1 mouse cellular context compared by ENCODE assay signal in the genomic region with DNA sequence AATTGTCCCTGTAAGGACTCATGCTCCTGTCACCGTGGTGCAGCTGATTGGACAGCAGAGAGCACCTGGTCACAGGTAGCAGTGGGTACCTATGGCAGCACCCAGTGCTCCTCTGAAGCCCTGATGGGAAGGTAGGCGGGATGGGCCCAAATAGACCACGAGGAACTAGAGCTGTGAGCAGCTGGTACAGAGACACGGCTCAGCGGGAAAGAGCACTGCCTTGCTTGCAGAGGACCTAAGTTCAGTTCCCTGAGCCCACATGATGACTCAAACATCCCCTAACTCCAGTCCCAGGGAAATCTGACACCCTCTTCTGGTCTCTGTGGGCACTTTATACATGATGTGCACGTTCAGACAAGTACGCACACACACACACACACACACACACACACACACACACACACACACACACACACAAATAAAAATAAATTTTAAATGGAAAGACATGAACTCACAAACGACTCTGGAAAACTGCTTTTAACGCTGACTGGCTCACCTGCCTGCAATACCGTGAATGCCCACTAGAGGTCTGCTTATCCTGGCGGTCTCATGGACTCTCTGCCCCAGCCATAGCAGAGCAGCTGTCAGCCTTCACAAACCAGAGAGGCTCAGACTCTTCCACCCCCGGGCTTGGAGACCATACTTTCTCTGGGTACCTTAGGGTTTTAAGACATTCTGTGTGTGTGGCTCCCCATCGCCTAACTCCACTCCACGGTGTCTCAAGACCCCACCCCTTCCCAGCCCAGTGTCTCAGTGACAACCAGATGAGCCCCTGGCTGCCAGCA.
A peak's percentile ranks its signal among the peaks of the same experiment; 100 is the strongest.
TF ChIP-seq lines count a peak whose summit lies in the region.

No protein-coding gene starts in this region.

TF ChIP-seq in CH12.LX, 34 proteins besides CTCF, POLR2A, EP300 and RAD21:
- TF ChIP-seq POLR2AphosphoS2 (IDR thresholded peaks at IDR 0.05; ENCODE audit: low read depth, low read length), result no peak
- TF ChIP-seq MXI1 (IDR thresholded peaks at IDR 0.05; ENCODE audit: low read depth, low read length), result no peak; the same call in none of the 2 replicates
- no peak for TF ChIP-seq RCOR1 (conservative IDR thresholded peaks at IDR 0.05; ENCODE audit: low read depth, low read length)
- no peak for TF ChIP-seq ZC3H11A (IDR thresholded peaks at IDR 0.05; ENCODE audit: low read depth, low read length)
- TF ChIP-seq JUN (IDR thresholded peaks at IDR 0.05; ENCODE audit: insufficient read depth, low read depth, low read length), result no peak
- TF ChIP-seq CHD2 (IDR thresholded peaks at IDR 0.05; ENCODE audit: low read length), result no peak
- TF ChIP-seq MYC (IDR thresholded peaks at IDR 0.05; ENCODE audit: low read depth, low read length), result 0 out of 2 replicates have a peak, but pooled peaks have one; percentile 61
- no peak for TF ChIP-seq ELF1 (IDR thresholded peaks at IDR 0.05; ENCODE audit: low read depth, low read length)
- TF ChIP-seq PAX5 (IDR thresholded peaks at IDR 0.05; ENCODE audit: low read length), result no peak
- TF ChIP-seq E2F4 (IDR thresholded peaks at IDR 0.05; ENCODE audit: insufficient replicate concordance, low read depth, low read length), result no peak
- TF ChIP-seq USF1 (IDR thresholded peaks at IDR 0.05; ENCODE audit: low read depth, low read length), result no peak
- no peak for TF ChIP-seq MAFK (IDR thresholded peaks at IDR 0.05; ENCODE audit: insufficient replicate concordance, low read length)
- TF ChIP-seq IRF4 (IDR thresholded peaks at IDR 0.05; ENCODE audit: low read depth, low read length), result peak; percentile 25; the same call in 1 of the 2 replicates
- peak; percentile 54 for TF ChIP-seq SMC3 (IDR thresholded peaks at IDR 0.05; ENCODE audit: low read depth, low read length)
- no peak for TF ChIP-seq ZNF384 (IDR thresholded peaks at IDR 0.05; ENCODE audit: low read depth, low read length)
- TF ChIP-seq CHD1 (IDR thresholded peaks at IDR 0.05; ENCODE audit: low read depth, low read length), result no peak
- no peak for TF ChIP-seq HCFC1 (IDR thresholded peaks at IDR 0.05; ENCODE audit: low read depth, low read length)
- no peak for TF ChIP-seq ETS1 (conservative IDR thresholded peaks at IDR 0.05; ENCODE audit: low read depth, low read length)
- peak; percentile 75; the same call in 1 of the 2 replicates for TF ChIP-seq MAZ (IDR thresholded peaks at IDR 0.05; ENCODE audit: low read depth, low read length)
- 0 out of 2 replicates have a peak, but pooled peaks have one; percentile 26 for TF ChIP-seq NRF1 (IDR thresholded peaks at IDR 0.05; ENCODE audit: low read depth, low read length)
- TF ChIP-seq JUND (conservative IDR thresholded peaks at IDR 0.05; ENCODE audit: low read depth, low read length), result no peak
- peak; percentile 59; the same call in 1 of the 2 replicates for TF ChIP-seq SIN3A (IDR thresholded peaks at IDR 0.05; ENCODE audit: low read length)
- TF ChIP-seq BHLHE40 (IDR thresholded peaks at IDR 0.05; ENCODE audit: low read depth, low read length), result peak; percentile 66
- no peak for TF ChIP-seq TCF12 (IDR thresholded peaks at IDR 0.05; ENCODE audit: low read depth, low read length)
- 0 out of 2 replicates have a peak, but pooled peaks have one; percentile 52 for TF ChIP-seq UBTF (IDR thresholded peaks at IDR 0.05; ENCODE audit: low read depth, low read length)
- TF ChIP-seq ZMIZ1 (IDR thresholded peaks at IDR 0.05; ENCODE audit: low read depth, low read length), result no peak
- TF ChIP-seq GABPA (IDR thresholded peaks at IDR 0.05; ENCODE audit: insufficient replicate concordance, low read depth, low read length), result no peak
- no peak for TF ChIP-seq NELFE (IDR thresholded peaks at IDR 0.05; ENCODE audit: low read depth, low read length)
- no peak for TF ChIP-seq MAX (IDR thresholded peaks at IDR 0.05; ENCODE audit: low read length)
